Mouse (Mus musculus) sigmoid colon, adult 10 weeks (tissue): ENCODE results near the gene Shq1. TPM values are rescaled to one million over a fixed set of nuclear protein-coding genes. Genes with fewer than 3 reads are reported as not detected.

Experiments
- polyA plus RNA-seq: library from polyadenylated mRNA; stranded (reverse); fragments of 350-450 nt; fragmentation: Illumina TruSeq; extraction: RNeasy Lipid Tissue Mini Kit (QIAGEN cat#74804); gene quantifications from one replicate; pipeline ENCODE4 v1.2.3, GENCODE M21; 2014; ENCODE audit warnings: low read depth, low replicate concordance

Shq1 gene
- polyA plus RNA-seq: 1.9 TPM

GRCm38 (mm10) chr6:100670880-100671344, at the start of gene Shq1:
Shq1 (minus strand) TSS chr6:100671157.

GRCm38 (mm10) chr6:100704574-100705365, 33.8 kb upstream of the Shq1 start, which contains the start of gene Gxylt2:
Gxylt2 (plus strand) TSS chr6:100704734.

Other genes with a start within 250 kb of the Shq1 start
- 1.8 TPM for gene Gxylt2, start 33.6 kb upstream of the Shq1 start, polyA plus RNA-seq
- 164 TPM for gene Ppp4r2, start 162.5 kb upstream of the Shq1 start, polyA plus RNA-seq